Mouse (Mus musculus): ENCODE results near the gene Gm12248.

DNA sequence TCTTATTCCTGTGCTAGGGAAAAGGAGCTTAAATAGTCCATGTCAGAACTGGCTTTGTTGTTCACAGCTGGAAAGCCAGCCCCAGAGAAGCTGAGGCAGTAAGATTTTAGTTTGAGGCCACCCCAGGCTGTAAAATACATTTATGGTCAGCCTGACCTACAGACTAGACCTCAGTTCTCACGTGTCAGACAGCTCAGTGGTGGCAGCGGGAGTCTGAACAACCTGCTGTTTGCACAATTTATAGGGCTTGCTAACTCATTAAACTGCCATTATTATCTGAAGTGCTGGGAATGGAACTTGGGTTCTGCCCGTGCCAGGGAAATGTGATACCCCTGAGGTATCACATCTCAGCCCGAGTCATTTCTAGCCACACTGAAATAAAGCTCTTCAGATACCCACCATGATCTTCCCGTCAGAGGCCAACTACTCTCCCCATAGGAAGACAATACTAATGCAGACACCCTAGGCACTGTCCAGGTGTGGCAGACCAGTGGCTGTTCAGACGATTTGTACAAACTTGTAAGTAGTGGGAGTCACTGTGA lies 36.4 kb upstream of the Gm12248 start:
- no peak for TF ChIP-seq POLR2A (IDR thresholded peaks at IDR 0.05; ENCODE audit: control insufficient read depth, low read depth, low read length)
- TF ChIP-seq CTCF (IDR thresholded peaks at IDR 0.05; ENCODE audit: control insufficient read depth, insufficient read depth, insufficient replicate concordance, low read depth, low read length), result no peak

Data from testis, adult 2 months (tissue).